Mouse (Mus musculus) frontal cortex, adult 2 months (tissue): ENCODE results near the gene Scnn1g. TPM values are rescaled to one million over a fixed set of nuclear protein-coding genes. Genes with fewer than 3 reads are reported as not detected.

ENCODE experiments used
- DNase-seq, 2 experiments: peaks; one replicate each; pipeline ENCODE4 v3.0.0; 2022; ENCODE audit warnings: low spot score in 1 of 2; ENCODE audit errors: extremely low spot score in 1 of 2
- polyA plus RNA-seq: library from polyadenylated mRNA; depleted of rRNA; stranded (reverse); fragments of >200 nt; gene quantifications from 2 replicates; pipeline ENCODE4 v1.2.3, GENCODE M21; 2012; rRNA removed

The Scnn1g gene
- polyA plus RNA-seq, 1 experiment = 0.10 TPM

GRCm38 (mm10) chr7:121768983-121769382 is 34.7 kb downstream of the Scnn1g start:
- no peak for DNase-seq

- no peak for DNase-seq
Measured at GRCm38 (mm10) chr7:121778553-121778952, 44.3 kb downstream of the Scnn1g start.

- no peak for DNase-seq
Measured at GRCm38 (mm10) chr7:121778980-121779379, 44.7 kb downstream of the Scnn1g start.

- no peak for DNase-seq
Measured at GRCm38 (mm10) chr7:121779409-121779808, 45.1 kb downstream of the Scnn1g start.

GRCm38 (mm10) chr7:121782188-121782909 is 48.1 kb downstream of the Scnn1g start:
- DNase-seq = no peak

GRCm38 (mm10) chr7:121785651-121786228 is 51.5 kb downstream of the Scnn1g start:
- peak in 1 of 2 experiments; percentile 5 for DNase-seq

GRCm38 (mm10) chr7:121797781-121798180 is 63.5 kb downstream of the Scnn1g start:
- DNase-seq = no peak

GRCm38 (mm10) chr7:121802471-121802870 is 68.2 kb downstream of the Scnn1g start:
- no peak for DNase-seq

- no peak for DNase-seq
Measured at GRCm38 (mm10) chr7:121803011-121803410, 68.7 kb downstream of the Scnn1g start.

GRCm38 (mm10) chr7:121805811-121806496 is 71.7 kb downstream of the Scnn1g start:
- peak; percentile 27 to 73 for DNase-seq

- no peak for DNase-seq
Measured at GRCm38 (mm10) chr7:121807726-121808580, 73.7 kb downstream of the Scnn1g start.

Other genes starting within 250 kb of the Scnn1g start
- gene Usp31, start 27.2 kb upstream of the Scnn1g start, polyA plus RNA-seq = 25.5 and 26.5 TPM in 2 replicates
- gene Scnn1b, start 130.6 kb downstream of the Scnn1g start, polyA plus RNA-seq = 0.22 and 0.27 TPM in 2 replicates
- 31.3 and 33.4 TPM in 2 replicates for gene Cog7, start 247.2 kb downstream of the Scnn1g start, polyA plus RNA-seq